Mouse (Mus musculus) liver, embryonic 11.5 days (tissue): ENCODE measurements at regions not wholly inside any gene's neighbourhood (a gene's known extent, or its start where the extent isn't known, plus 50 kb on each side); places are given as distances from the start of the nearest gene placed in this dataset.

Experiments used
- ATAC-seq: fragments of 200-750 bp; cut with Nextera tagmentation; replicated peaks from 2 replicates; pipeline ENCODE4 v1.8.0; 2017; ENCODE audit warnings: moderate number of reproducible peaks, mild to moderate bottlenecking, moderate TSS enrichment, moderate library complexity; ENCODE audit not compliant: low FRiP score
- DNase-seq: peaks from one replicate; pipeline ENCODE4 v3.0.0-alpha.2; 2017; ENCODE audit warnings: low spot score
- H3K27ac ChIP-seq: fragments of 300-500 bp; sonication (generic); 2 replicates; pipeline ENCODE4 v1.5.1; 2014; ENCODE audit warnings: mild to moderate bottlenecking, low read depth, low read length, control low read depth
- H3K27me3 ChIP-seq: fragments of 300-500 bp; sonication (generic); replicated peaks from 2 replicates; pipeline ENCODE4 v1.6.1; 2014; ENCODE audit warnings: low read length, mixed read lengths; ENCODE audit not compliant: control insufficient read depth, insufficient read depth
- H3K36me3 ChIP-seq: fragments of 300-500 bp; sonication (generic); 2 replicates; pipeline ENCODE4 v1.6.1; 2014; ENCODE audit warnings: mild to moderate bottlenecking, low read length, moderate library complexity, mixed read lengths; ENCODE audit not compliant: control insufficient read depth, insufficient read depth
- H3K4me1 ChIP-seq: fragments of 300-500 bp; sonication (generic); replicated peaks from 2 replicates; pipeline ENCODE4 v1.6.1; 2014; ENCODE audit warnings: low read length, mixed read lengths; ENCODE audit not compliant: control insufficient read depth, insufficient read depth
- H3K4me2 ChIP-seq: fragments of 300-500 bp; sonication (generic); 2 replicates; pipeline ENCODE4 v1.6.1; 2014; ENCODE audit warnings: mild to moderate bottlenecking, control low read depth, moderate library complexity
- H3K4me3 ChIP-seq: fragments of 300-500 bp; sonication (generic); 2 replicates; pipeline ENCODE4 v1.5.1; 2014; ENCODE audit warnings: low read depth, low read length, control low read depth
- H3K9ac ChIP-seq: fragments of 300-500 bp; sonication (generic); 2 replicates; pipeline ENCODE4 v1.6.1; 2014; ENCODE audit warnings: low read depth, low read length, control low read depth
- H3K9me3 ChIP-seq: fragments of 300-500 bp; sonication (generic); 2 replicates; pipeline ENCODE4 v1.6.1; 2016; ENCODE audit warnings: low read length, inconsistent platforms, mixed read lengths; ENCODE audit not compliant: control insufficient read depth
- WGBS: fragments of 180-500 bp; shearing (Covaris S2); extraction: QIAGEN DNeasy Blood & Tissue Kit; methylation state at CpG from one replicate; pipeline ENCODE4 v1.1.7; 2014; 5-methylcytosine and 5-hydroxymethylcytosine counted together

DNA sequence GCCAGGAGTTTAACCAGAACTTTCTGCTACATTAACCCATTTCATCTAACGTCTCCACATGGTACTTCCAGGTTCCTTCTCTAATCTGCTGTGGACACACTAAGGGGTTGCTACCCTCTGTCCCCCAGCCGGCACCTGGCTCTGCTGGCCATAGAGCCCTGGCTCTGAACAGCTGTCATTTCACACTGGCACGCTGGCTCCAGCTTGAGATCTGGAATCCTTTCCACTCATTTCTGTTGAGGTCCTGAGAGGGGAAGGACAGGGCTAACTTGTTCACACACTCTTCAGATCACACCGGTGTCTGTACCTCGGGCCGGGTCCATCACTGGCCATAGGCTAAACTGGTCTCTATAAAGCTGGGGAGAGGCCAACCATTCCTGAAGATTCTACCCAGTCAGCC, 226.6 kb upstream of the Zfp637 start:
- H3K9me3 ChIP-seq: no peaks in the 10 kb centered on the region
- no peaks in the 10 kb centered on the region for H3K36me3 ChIP-seq
- no peak overlapping the region for H3K4me3 ChIP-seq
- ATAC-seq (no peak), DNase-seq (no peak)
- H3K4me1 ChIP-seq: peaks cover 2% of the 10 kb centered on the region; the same call in 1 of the 2 replicates
- no peaks in the 10 kb centered on the region for H3K27me3 ChIP-seq
- no peak overlapping the region for H3K4me2 ChIP-seq
- no peak overlapping the region for H3K27ac ChIP-seq
- no peak overlapping the region for H3K9ac ChIP-seq
- WGBS: 84% methylated on average over 6 of the region's 6 CpGs

- 72% methylated on average over 6 of the region's 6 CpGs for WGBS
- H3K27me3 ChIP-seq: no peaks in the 10 kb centered on the region
- H3K4me3 ChIP-seq: no peak overlapping the region
- no peak overlapping the region for H3K27ac ChIP-seq
- no peaks in the 10 kb centered on the region for H3K4me1 ChIP-seq
- H3K4me2 ChIP-seq: no peak overlapping the region
- ATAC-seq (no peak), DNase-seq (no peak)
- no peaks in the 10 kb centered on the region for H3K9me3 ChIP-seq
- H3K36me3 ChIP-seq: no peaks in the 10 kb centered on the region
- H3K9ac ChIP-seq: no peak overlapping the region
Measured at GRCm38 (mm10) chr6:117617168-117617567, 223.8 kb upstream of the Zfp637 start.

GRCm38 (mm10) chr6:117617951-117618350, 223.0 kb upstream of the Zfp637 start:
- no peak overlapping the region for H3K4me3 ChIP-seq
- H3K9me3 ChIP-seq: no peaks in the 10 kb centered on the region
- no peak overlapping the region for H3K9ac ChIP-seq
- 89% methylated on average over 4 of the region's 4 CpGs for WGBS
- no peak for DNase-seq
- H3K27me3 ChIP-seq: no peaks in the 10 kb centered on the region
- no peaks in the 10 kb centered on the region for H3K36me3 ChIP-seq
- no peaks in the 10 kb centered on the region for H3K4me1 ChIP-seq
- H3K4me2 ChIP-seq: no peak overlapping the region
- ATAC-seq: no peak
- H3K27ac ChIP-seq: no peak overlapping the region

GRCm38 (mm10) chr6:117619606-117620005, 221.4 kb upstream of the Zfp637 start:
- Histone ChIP-seq H3K4me1 (no peaks in the 10 kb centered on the region), H3K4me2 (no peak overlapping the region), H3K9me3 (no peaks in the 10 kb centered on the region), H3K27me3 (no peaks in the 10 kb centered on the region), H3K9ac (no peak overlapping the region), H3K4me3 (no peak overlapping the region), H3K27ac (no peak overlapping the region), H3K36me3 (no peaks in the 10 kb centered on the region)
- no peak for DNase-seq
- WGBS: 46% methylated on average over 2 of the region's 2 CpGs
- no peak for ATAC-seq

- no peak overlapping the region for H3K4me2 ChIP-seq
- no peaks in the 10 kb centered on the region for H3K4me1 ChIP-seq
- DNase-seq (no peak), ATAC-seq (no peak)
- no peak overlapping the region for H3K9ac ChIP-seq
- no peak overlapping the region for H3K27ac ChIP-seq
- no peak overlapping the region for H3K4me3 ChIP-seq
- H3K36me3 ChIP-seq: no peaks in the 10 kb centered on the region
- H3K9me3 ChIP-seq: no peaks in the 10 kb centered on the region
- WGBS: 67% methylated on average over 6 of the region's 6 CpGs
- no peaks in the 10 kb centered on the region for H3K27me3 ChIP-seq
Measured at GRCm38 (mm10) chr6:117622446-117622845, 218.5 kb upstream of the Zfp637 start.

DNA sequence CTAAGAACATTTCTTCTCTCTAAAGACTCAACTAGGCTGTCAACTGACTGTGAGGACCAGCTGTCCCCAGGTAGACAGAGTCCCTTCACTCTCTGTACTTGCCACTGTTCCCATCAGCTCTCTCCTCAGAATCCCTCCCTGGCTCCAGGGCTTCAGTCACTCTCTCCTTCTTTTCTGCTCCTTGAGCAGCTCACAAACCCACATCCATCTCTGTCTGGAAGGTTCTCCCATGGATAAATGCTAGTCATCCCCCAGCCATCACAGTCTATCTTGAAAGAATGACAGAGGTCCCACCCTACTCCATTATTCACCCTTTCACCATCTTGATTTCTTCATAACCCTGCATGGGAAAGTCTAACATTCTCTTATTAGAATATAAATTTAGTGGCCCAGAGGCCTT, 218.0 kb upstream of the Zfp637 start:
- Histone ChIP-seq H3K4me2 (no peak overlapping the region), H3K9me3 (no peaks in the 10 kb centered on the region), H3K4me3 (no peak overlapping the region), H3K27ac (no peak overlapping the region), H3K9ac (no peak overlapping the region), H3K4me1 (no peaks in the 10 kb centered on the region), H3K36me3 (no peaks in the 10 kb centered on the region), H3K27me3 (no peaks in the 10 kb centered on the region)
- DNase-seq (no peak), ATAC-seq (no peak)

DNA sequence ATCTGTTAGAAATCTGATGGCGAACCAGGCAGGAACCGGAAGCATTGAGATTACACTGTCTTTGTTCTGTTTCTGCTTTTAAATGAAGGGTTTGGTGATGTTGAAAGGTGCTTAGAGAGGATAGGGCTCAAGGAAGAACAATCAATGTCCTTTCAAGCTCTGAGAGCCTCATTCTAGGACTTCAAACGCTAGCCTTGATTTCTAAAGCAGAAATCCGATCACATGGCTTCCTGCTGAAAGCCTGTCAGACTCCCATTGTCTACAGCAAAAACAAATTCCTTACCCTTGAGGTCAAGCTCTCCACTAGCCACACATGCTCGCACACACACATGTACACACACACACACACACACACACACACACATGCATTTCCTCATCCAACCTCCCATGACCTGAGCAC, 215.3 kb upstream of the Zfp637 start:
- Histone ChIP-seq H3K27ac (no peak overlapping the region), H3K4me3 (no peak overlapping the region), H3K9ac (no peak overlapping the region), H3K9me3 (no peaks in the 10 kb centered on the region), H3K4me1 (no peaks in the 10 kb centered on the region), H3K36me3 (no peaks in the 10 kb centered on the region), H3K27me3 (no peaks in the 10 kb centered on the region), H3K4me2 (no peak overlapping the region)
- 72% methylated on average over 5 of the region's 5 CpGs for WGBS
- ATAC-seq: no peak
- DNase-seq: no peak

DNA sequence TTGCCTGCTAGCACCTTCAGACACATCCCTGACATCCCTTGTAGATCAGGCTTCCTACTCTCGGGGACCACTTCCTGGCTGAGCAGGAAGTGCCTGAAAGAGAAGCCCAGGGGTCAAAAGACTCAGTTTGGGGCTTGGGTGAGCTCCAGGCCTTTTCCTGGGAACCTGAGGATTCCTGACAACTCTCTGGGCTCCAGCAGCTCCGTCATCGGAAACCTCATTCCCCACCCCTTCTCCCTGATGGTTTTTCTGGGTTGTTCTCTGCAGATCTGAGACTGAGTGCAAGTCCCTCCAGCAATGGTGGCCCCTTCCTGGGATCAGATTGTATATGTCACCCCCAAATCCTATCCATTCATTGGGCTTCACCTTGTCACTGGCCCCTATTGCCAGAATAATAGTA, 213.5 kb upstream of the Zfp637 start:
- H3K4me2 ChIP-seq: no peak overlapping the region
- no peaks in the 10 kb centered on the region for H3K4me1 ChIP-seq
- DNase-seq (no peak), ATAC-seq (no peak)
- no peak overlapping the region for H3K4me3 ChIP-seq
- H3K9me3 ChIP-seq: no peaks in the 10 kb centered on the region
- no peaks in the 10 kb centered on the region for H3K36me3 ChIP-seq
- H3K9ac ChIP-seq: no peak overlapping the region
- no peak overlapping the region for H3K27ac ChIP-seq
- 67% methylated on average over 3 of the region's 3 CpGs for WGBS
- H3K27me3 ChIP-seq: no peaks in the 10 kb centered on the region

GRCm38 (mm10) chr6:117646628-117647027, 194.4 kb upstream of the Zfp637 start:
- Histone ChIP-seq H3K9ac (no peak overlapping the region), H3K4me3 (no peak overlapping the region), H3K27ac (no peak overlapping the region), H3K4me1 (no peaks in the 10 kb centered on the region), H3K9me3 (no peaks in the 10 kb centered on the region), H3K27me3 (no peaks in the 10 kb centered on the region), H3K36me3 (no peaks in the 10 kb centered on the region), H3K4me2 (no peak overlapping the region)
- 58% methylated on average over 8 of the region's 8 CpGs for WGBS
- DNase-seq (no peak), ATAC-seq (no peak)
